Mouse (Mus musculus): ENCODE results near the gene Ppp1r12b. TPM values are rescaled to one million over a fixed set of nuclear protein-coding genes. Genes with fewer than 3 reads are reported as not detected.

The Ppp1r12b gene
- polyA plus RNA-seq, 2 experiments = 9.2 to 11.4 TPM

DNA sequence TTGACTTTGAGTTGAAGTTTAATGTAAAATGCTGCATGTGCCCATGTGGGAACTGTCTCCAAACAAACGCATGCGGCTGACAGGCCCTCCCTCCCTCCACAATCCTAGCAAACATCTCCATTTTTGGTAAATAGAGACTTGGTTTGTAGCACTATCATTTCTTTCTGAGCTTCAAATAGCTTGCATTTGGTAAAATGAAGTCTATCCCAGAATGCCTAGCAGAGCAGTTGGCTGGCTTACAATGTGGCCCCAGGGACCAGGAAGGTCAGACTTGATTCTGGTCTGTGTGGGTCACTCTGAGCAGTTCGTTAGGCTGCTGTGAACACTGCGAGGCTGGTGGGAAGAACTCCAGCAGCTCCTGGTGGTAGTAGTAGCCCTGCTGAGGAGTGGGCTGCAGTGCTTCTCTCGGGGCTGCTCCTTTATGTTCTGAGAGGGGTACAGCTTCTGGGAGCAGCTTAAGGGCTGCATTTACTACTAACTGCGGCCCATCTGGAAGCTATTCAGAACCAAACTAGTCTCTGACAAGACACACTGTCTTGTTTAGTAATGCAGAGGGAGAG, 180.9 kb downstream of the Ppp1r12b start:
- 29% methylated on average over 6 of the region's 6 CpGs for WGBS
- peak; percentile 33; the same call in 1 of the 2 replicates for ATAC-seq (ENCODE audit: low FRiP score, low read depth)
- Histone ChIP-seq H3K4me2 (replicated peaks; ENCODE audit: low read depth, low read length, severe bottlenecking) (no peak overlapping the region), H3K9me3 (ENCODE audit: control insufficient read depth, low read length) (no peaks in the 10 kb centered on the region), H3K4me3 (replicated peaks; ENCODE audit: low read length) (no peak overlapping the region), H3K9ac (ENCODE audit: low read depth, low read length, severe bottlenecking) (no peak overlapping the region), H3K4me1 (ENCODE audit: control insufficient read depth, insufficient read depth, low read length) (peaks cover 28% of the 10 kb centered on the region), H3K36me3 (ENCODE audit: control insufficient read depth, insufficient read depth, low read length) (peaks cover 17% of the 10 kb centered on the region), H3K27me3 (ENCODE audit: control insufficient read depth, insufficient read depth, low read length) (no peaks in the 10 kb centered on the region), H3K27ac (replicated peaks; ENCODE audit: low read depth, low read length) (peak overlapping the region; percentile 83)
- DNase-seq (ENCODE audit: low spot score) = no peak
- no peak for TF ChIP-seq POLR2A (IDR thresholded peaks at IDR 0.05; ENCODE audit: borderline replicate concordance, extremely low read depth, insufficient read depth, insufficient read length)

DNA sequence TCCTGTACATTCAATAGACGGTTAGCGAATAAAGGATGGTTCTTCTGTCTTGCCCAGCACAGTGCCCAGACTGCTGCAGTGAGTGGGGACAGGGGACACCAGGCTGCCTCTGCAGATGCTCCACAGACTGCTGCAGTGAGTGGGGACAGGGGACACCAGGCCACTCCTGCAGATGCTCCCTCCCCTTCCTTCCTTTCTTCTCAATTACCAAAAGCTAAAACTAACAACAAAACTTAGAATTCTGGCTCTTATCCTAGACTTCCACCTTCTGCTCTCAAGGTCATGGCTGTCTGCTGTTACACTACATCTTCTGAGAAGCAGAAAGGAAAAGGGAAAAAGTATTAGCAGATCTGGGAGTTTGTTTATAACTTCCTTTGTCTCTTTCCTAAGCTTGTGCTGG, 181.5 kb downstream of the Ppp1r12b start:
- peak overlapping the region; percentile 83 for H3K27ac ChIP-seq (replicated peaks; ENCODE audit: low read depth, low read length)
- DNase-seq (ENCODE audit: low spot score) = no peak
- peaks cover 28% of the 10 kb centered on the region for H3K4me1 ChIP-seq (ENCODE audit: control insufficient read depth, insufficient read depth, low read length)

DNA sequence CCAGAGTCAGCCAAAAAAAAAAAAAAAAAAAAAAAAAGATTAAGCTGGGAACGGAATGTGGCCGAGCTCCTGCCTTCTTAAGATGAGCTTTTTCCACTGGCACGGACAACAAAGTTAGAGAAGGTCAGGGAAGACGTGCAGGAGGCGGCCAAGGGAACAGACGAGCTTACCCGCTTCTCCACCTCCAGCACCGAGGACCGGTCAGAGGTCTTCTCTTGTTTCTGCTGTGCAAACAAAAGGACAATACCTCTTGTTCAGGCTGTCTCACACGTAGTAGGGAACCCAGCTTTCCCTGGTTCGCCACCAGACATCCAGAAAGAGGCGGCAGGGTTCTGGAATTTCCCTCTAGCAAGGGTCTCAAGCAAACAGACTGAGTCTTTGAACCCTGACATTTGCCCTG, 182.5 kb downstream of the Ppp1r12b start:
- Histone ChIP-seq H3K4me2 (replicated peaks; ENCODE audit: low read depth, low read length, severe bottlenecking) (no peak overlapping the region), H3K4me1 (ENCODE audit: control insufficient read depth, insufficient read depth, low read length) (peaks cover 28% of the 10 kb centered on the region), H3K27ac (replicated peaks; ENCODE audit: low read depth, low read length) (no peak overlapping the region), H3K27me3 (ENCODE audit: control insufficient read depth, insufficient read depth, low read length) (no peaks in the 10 kb centered on the region), H3K4me3 (replicated peaks; ENCODE audit: low read length) (no peak overlapping the region), H3K36me3 (ENCODE audit: control insufficient read depth, insufficient read depth, low read length) (peaks cover 18% of the 10 kb centered on the region), H3K9ac (ENCODE audit: low read depth, low read length, severe bottlenecking) (no peak overlapping the region), H3K9me3 (ENCODE audit: control insufficient read depth, low read length) (no peaks in the 10 kb centered on the region)
- DNase-seq (ENCODE audit: low spot score) (no peak), ATAC-seq (ENCODE audit: low FRiP score, low read depth) (no peak)
- TF ChIP-seq POLR2A (IDR thresholded peaks at IDR 0.05; ENCODE audit: borderline replicate concordance, extremely low read depth, insufficient read depth, insufficient read length) = no peak
- WGBS = 76% methylated on average over 12 of the region's 12 CpGs

More for the DNA sequence above, 181.5 kb downstream of the Ppp1r12b start:
- H3K4me3 ChIP-seq (replicated peaks; ENCODE audit: low read length) = no peak overlapping the region
- no peak overlapping the region for H3K4me2 ChIP-seq (replicated peaks; ENCODE audit: low read depth, low read length, severe bottlenecking)
- no peaks in the 10 kb centered on the region for H3K27me3 ChIP-seq (ENCODE audit: control insufficient read depth, insufficient read depth, low read length)
- no peaks in the 10 kb centered on the region for H3K9me3 ChIP-seq (ENCODE audit: control insufficient read depth, low read length)
- 76% methylated on average over 2 of the region's 2 CpGs for WGBS
- H3K9ac ChIP-seq (ENCODE audit: low read depth, low read length, severe bottlenecking) = no peak overlapping the region
- no peak for ATAC-seq (ENCODE audit: low FRiP score, low read depth)
- TF ChIP-seq POLR2A (IDR thresholded peaks at IDR 0.05; ENCODE audit: borderline replicate concordance, extremely low read depth, insufficient read depth, insufficient read length) = no peak
- peaks cover 17% of the 10 kb centered on the region for H3K36me3 ChIP-seq (ENCODE audit: control insufficient read depth, insufficient read depth, low read length)

DNA sequence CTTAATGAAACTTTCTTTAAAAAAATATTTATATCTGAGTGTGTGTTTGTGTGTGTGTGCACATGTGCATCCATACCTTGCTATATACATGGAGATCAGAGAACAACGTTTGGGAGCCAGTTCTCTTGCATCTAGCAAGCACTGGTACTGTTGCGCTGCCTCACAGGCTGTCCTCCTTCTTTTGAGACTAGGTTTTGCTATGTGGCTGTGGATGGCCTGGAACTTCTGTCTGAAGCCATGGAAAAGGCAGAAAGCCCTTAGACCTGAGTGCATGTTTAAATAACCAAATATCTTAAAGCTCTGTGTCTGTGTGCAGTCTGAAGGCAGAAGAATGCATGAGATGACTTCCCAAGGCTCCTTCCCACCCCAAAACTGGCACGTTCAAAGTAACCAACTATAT, 182.9 kb downstream of the Ppp1r12b start:
- H3K27ac ChIP-seq (replicated peaks; ENCODE audit: low read depth, low read length) = no peak overlapping the region
- no peak for DNase-seq (ENCODE audit: low spot score)
- no peaks in the 10 kb centered on the region for H3K9me3 ChIP-seq (ENCODE audit: control insufficient read depth, low read length)
- WGBS = 80% methylated on average over 3 of the region's 3 CpGs
- H3K4me3 ChIP-seq (replicated peaks; ENCODE audit: low read length) = no peak overlapping the region
- H3K36me3 ChIP-seq (ENCODE audit: control insufficient read depth, insufficient read depth, low read length) = peaks cover 21% of the 10 kb centered on the region
- no peak for ATAC-seq (ENCODE audit: low FRiP score, low read depth)
- no peak for TF ChIP-seq POLR2A (IDR thresholded peaks at IDR 0.05; ENCODE audit: borderline replicate concordance, extremely low read depth, insufficient read depth, insufficient read length)
- no peak overlapping the region for H3K9ac ChIP-seq (ENCODE audit: low read depth, low read length, severe bottlenecking)
- no peaks in the 10 kb centered on the region for H3K27me3 ChIP-seq (ENCODE audit: control insufficient read depth, insufficient read depth, low read length)
- H3K4me1 ChIP-seq (ENCODE audit: control insufficient read depth, insufficient read depth, low read length) = peaks cover 24% of the 10 kb centered on the region
- no peak overlapping the region for H3K4me2 ChIP-seq (replicated peaks; ENCODE audit: low read depth, low read length, severe bottlenecking)

DNA sequence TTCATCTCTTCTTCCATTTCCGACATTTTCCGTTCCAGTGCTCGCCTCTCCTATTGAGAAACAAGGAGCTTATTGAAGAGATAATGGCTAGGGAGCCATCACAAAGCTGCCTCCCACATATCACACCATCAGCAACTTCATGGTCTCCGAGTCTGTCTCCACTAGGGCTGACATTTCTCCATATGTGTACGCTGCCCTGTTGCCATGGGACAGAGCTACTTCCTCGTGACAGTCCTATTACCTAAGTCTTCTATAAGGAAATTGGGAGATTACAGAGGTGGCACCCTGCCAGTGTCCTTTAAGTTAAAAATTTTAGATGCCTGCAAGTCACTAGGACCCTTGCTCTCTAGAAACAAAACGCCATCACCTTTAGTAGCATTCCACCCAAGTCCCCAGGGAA, 183.7 kb downstream of the Ppp1r12b start:
- 93% methylated on average over 7 of the region's 7 CpGs for WGBS
- H3K27me3 ChIP-seq (ENCODE audit: control insufficient read depth, insufficient read depth, low read length) = no peaks in the 10 kb centered on the region
- no peak overlapping the region for H3K9ac ChIP-seq (ENCODE audit: low read depth, low read length, severe bottlenecking)
- H3K4me3 ChIP-seq (replicated peaks; ENCODE audit: low read length) = no peak overlapping the region
- ATAC-seq (ENCODE audit: low FRiP score, low read depth) (no peak), DNase-seq (ENCODE audit: low spot score) (no peak)
- no peak overlapping the region for H3K4me2 ChIP-seq (replicated peaks; ENCODE audit: low read depth, low read length, severe bottlenecking)
- H3K9me3 ChIP-seq (ENCODE audit: control insufficient read depth, low read length) = no peaks in the 10 kb centered on the region
- TF ChIP-seq POLR2A (IDR thresholded peaks at IDR 0.05; ENCODE audit: borderline replicate concordance, extremely low read depth, insufficient read depth, insufficient read length) = no peak
- peaks cover 25% of the 10 kb centered on the region for H3K36me3 ChIP-seq (ENCODE audit: control insufficient read depth, insufficient read depth, low read length)
- H3K27ac ChIP-seq (replicated peaks; ENCODE audit: low read depth, low read length) = no peak overlapping the region
- H3K4me1 ChIP-seq (ENCODE audit: control insufficient read depth, insufficient read depth, low read length) = peaks cover 23% of the 10 kb centered on the region
